Mouse (Mus musculus) heart, adult 2 months (tissue): ENCODE measurements around the gene Prrx1. TPM values are rescaled to one million over a fixed set of nuclear protein-coding genes. Genes with fewer than 3 reads are reported as not detected.

ENCODE experiments used
- DNase-seq, 2 experiments: peaks; one replicate each; pipeline ENCODE4 v3.0.0; 2021
- H3K27ac ChIP-seq: fragments of 200-600 bp; 2 replicates; pipeline ENCODE4 v1.8.1; 2022
- H3K27me3 ChIP-seq: fragments of 200-500 bp; 2 replicates; pipeline ENCODE4 v1.6.1; 2012; ENCODE audit warnings: mild to moderate bottlenecking, low read length, inconsistent platforms, mixed read lengths; ENCODE audit not compliant: control insufficient read depth, insufficient read depth
- H3K36me3 ChIP-seq: fragments of 200-500 bp; 2 replicates; pipeline ENCODE4 v1.6.1; 2012; ENCODE audit warnings: low read length, inconsistent platforms; ENCODE audit not compliant: control insufficient read depth, insufficient read depth
- H3K4me1 ChIP-seq: fragments of 200-500 bp; 2 replicates; pipeline ENCODE4 v1.6.1; 2011; ENCODE audit warnings: low read length; ENCODE audit not compliant: control insufficient read depth, insufficient read depth
- H3K4me3 ChIP-seq: fragments of 200-600 bp; 2 replicates; pipeline ENCODE4 v1.8.1; 2022
- H3K79me2 ChIP-seq: fragments of 200-500 bp; replicated peaks from 2 replicates; pipeline ENCODE4 v1.6.1; 2012; ENCODE audit warnings: mild to moderate bottlenecking, inconsistent platforms, low read length, moderate library complexity, mixed read lengths; ENCODE audit not compliant: control insufficient read depth, insufficient read depth
- H3K9ac ChIP-seq: fragments of 200-500 bp; 2 replicates; pipeline ENCODE4 v1.6.1; 2012; ENCODE audit warnings: low read depth, mild to moderate bottlenecking, control low read depth, inconsistent platforms, low read length, mixed read lengths
- CTCF ChIP-seq: fragments of 200-600 bp; IDR thresholded peaks from 2 replicates; pipeline ENCODE4 v1.8.1; 2022; ENCODE audit warnings: antibody characterized with exemption, mild to moderate bottlenecking, moderate library complexity
- EP300 ChIP-seq: fragments of 200-500 bp; IDR thresholded peaks from 2 replicates; pipeline ENCODE4 v1.6.1; 2011; ENCODE audit warnings: low read depth, low read length, control low read depth; ENCODE audit not compliant: insufficient read depth
- POLR2A ChIP-seq: fragments of 200-500 bp; IDR thresholded peaks from 2 replicates; pipeline ENCODE4 v1.6.1; 2011; ENCODE audit warnings: mild to moderate bottlenecking, low read depth, low read length, control low read depth; ENCODE audit not compliant: insufficient read depth
- WGBS: fragments of 180-500 bp; shearing (Covaris S2); methylation state at CpG from one replicate; pipeline ENCODE4 v1.1.7; 2018; 5-methylcytosine and 5-hydroxymethylcytosine counted together
- intact Hi-C: fragments of 180-260 bp; cut with DNase I; formaldehyde crosslinking; loops from one replicate; pipeline ENCODE4 v1.15.1; 2025
- polyA plus RNA-seq: library from polyadenylated mRNA; depleted of rRNA; stranded (reverse); fragments of >200 nt; gene quantifications from 2 replicates; pipeline ENCODE4 v1.2.3, GENCODE M21; 2012
- total RNA-seq, 2 experiments: library from RNA; stranded (reverse); gene quantifications; 2 replicates each; pipeline ENCODE4 v1.2.3; 2021

Prrx1 gene
- total and polyA plus RNA-seq, 3 experiments: 15.0 to 29.5 (median 28.1) TPM

DNA sequence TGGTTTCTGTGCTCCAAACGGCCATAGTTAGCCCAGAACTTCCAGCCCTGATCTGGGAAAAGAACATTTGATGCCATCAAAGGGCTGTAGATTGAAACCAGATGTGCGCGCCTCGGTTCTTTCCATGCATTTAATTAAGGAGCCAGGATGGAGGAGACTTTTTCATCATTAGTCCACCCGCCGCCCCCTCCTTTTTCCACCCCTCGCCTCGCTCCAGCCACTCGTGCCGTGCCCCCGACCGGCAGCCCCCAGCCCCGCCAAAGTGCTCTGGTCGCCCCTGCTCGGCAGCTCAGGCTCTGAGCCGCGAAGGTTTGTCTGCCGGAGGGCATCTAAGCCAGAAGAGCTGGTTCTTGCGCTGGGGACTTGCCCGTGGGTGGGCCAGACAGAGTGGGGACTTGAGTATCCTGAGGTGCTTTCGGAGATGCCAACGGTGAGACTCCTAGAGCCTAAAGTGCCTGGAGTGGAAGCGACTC lies 1.4 kb upstream of the Prrx1 start:
- H3K27ac ChIP-seq: no peak overlapping the region
- H3K27me3 ChIP-seq: peaks cover 2% of the 10 kb centered on the region; the same call in 1 of the 2 replicates
- no peak overlapping the region for H3K9ac ChIP-seq
- H3K4me1 ChIP-seq: no peaks in the 10 kb centered on the region
- H3K4me3 ChIP-seq: no peak overlapping the region
- no peaks in the 10 kb centered on the region for H3K36me3 ChIP-seq
- no peaks in the 10 kb centered on the region for H3K79me2 ChIP-seq
- WGBS: 35% methylated on average over 23 of the region's 23 CpGs
- DNase-seq: peak in 1 of 2 experiments; percentile 23
- TF ChIP-seq CTCF (no peak), POLR2A (no peak), EP300 (no peak)
- intact Hi-C loops: loop anchor here (5.0 kb wide), 4 partner anchors 47 to 87 kb away; partner anchors contain the start of gene Gorab

DNA sequence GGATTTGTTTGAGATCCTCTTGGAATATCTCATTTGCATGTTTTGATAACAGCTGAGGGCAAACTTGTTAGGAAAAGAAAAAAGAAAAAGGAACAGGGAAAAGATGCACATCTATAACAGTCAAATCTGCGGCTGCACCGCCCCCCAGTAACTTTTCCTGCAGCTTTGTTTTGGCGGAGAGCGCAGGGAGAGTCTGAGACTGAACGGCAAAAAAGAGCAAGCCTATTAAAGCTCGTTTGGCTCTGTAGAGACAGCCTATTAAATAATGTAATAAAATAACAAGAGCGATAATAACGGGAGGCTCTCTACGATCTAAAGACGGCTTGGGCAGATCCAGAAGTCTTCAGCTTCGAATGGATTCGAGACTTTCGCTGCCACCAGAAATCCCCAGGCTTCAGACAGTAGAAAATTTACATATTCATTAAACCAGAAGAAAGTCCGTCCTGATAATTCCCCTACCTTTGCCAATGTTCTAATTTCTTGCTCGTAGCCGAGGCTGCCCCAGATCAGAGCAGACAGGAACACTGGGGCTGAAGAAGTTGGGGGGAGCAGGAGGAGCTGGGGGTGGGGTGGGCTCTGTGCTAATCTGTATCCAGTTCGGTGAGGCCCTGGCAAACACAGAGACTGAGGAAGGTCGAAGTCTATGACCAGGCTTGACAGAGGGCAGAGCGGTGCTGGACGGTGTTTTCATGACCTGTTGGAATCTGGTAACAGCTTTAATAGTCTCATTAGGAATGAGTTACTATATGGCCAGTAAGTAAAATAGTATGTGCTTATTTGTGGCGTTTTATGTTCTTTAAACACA lies 613 bp upstream of the Prrx1 start:
- Histone ChIP-seq H3K27me3 (peaks cover 2% of the 10 kb centered on the region; the same call in 1 of the 2 replicates), H3K27ac (peak overlapping the region; percentile 87), H3K79me2 (no peaks in the 10 kb centered on the region), H3K9ac (peak overlapping the region; percentile 72; the same call in 1 of the 2 replicates), H3K4me1 (no peaks in the 10 kb centered on the region), H3K36me3 (no peaks in the 10 kb centered on the region), H3K4me3 (peak overlapping the region; percentile 64)
- TF ChIP-seq EP300: no peak
- no peak for TF ChIP-seq CTCF
- TF ChIP-seq POLR2A: no peak
- intact Hi-C loops: loop anchor here (2.0 to 5.0 kb wide), 4 partner anchors 47 to 163 kb away; partner anchors contain the start of gene Gorab
- peak; percentile 14 to 44 for DNase-seq
- 3% methylated on average over 21 of the region's 21 CpGs for WGBS

- peak overlapping the region; percentile 83 for H3K9ac ChIP-seq
- peak overlapping the region; percentile 64 for H3K4me3 ChIP-seq
- H3K27me3 ChIP-seq: peaks cover 2% of the 10 kb centered on the region; the same call in 1 of the 2 replicates
- no peaks in the 10 kb centered on the region; the same call in 1 of the 2 replicates for H3K79me2 ChIP-seq
- TF ChIP-seq EP300 (no peak), POLR2A (peak; percentile 32; the same call in 1 of the 2 replicates), CTCF (peak; percentile 42)
- WGBS: 1% methylated on average over 59 of the region's 59 CpGs
- no peaks in the 10 kb centered on the region for H3K4me1 ChIP-seq
- intact Hi-C loops: loop anchor here (2.0 to 5.0 kb wide), 4 partner anchors 45 to 161 kb away; partner anchors contain the start of gene Gorab
- peak; percentile 77 to 80 for DNase-seq
- no peaks in the 10 kb centered on the region for H3K36me3 ChIP-seq
- H3K27ac ChIP-seq: peak overlapping the region; percentile 87
Observed at GRCm38 (mm10) chr1:163311861-163312811, 1.4 kb downstream of the Prrx1 start.

DNA sequence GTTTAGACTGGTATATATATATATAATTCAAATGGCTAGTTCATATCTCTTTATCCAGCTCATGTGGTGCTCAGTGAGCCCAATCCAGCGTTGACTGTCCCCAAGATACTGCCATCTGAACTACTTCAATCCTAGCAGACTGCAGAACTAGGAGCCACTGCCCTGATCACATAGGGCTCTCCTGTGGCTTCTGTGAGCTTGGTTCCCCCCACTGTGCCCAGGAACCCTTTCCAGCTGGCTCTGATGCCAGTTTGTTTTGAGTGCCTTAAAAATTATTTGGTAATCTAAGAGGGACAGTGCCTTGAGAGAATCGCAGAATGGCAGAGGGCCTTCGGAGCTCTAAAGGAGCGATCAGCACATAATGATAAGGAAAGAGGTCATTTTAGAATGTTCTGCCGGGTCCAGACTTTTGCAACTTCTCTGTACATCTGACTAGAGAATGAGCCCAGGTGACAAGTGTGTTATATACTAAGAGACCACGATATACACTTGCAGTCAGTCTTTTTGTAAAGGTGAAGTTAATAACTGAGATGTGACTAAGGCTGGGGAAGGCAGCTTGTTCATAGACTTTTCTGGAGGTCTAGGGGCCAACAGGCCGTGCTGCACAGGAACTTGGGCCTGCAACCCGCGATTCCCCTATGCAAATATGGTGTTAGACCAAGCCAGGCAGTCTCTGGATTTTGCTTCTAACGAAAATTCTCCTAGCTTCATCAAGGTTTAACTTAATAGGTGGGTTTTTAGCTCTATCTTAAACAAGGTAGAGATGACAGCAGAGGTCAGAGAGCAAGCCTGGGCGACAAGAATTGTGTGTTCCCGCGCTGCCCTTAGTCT lies 2.3 kb downstream of the Prrx1 start:
- Histone ChIP-seq H3K27me3 (peaks cover 2% of the 10 kb centered on the region; the same call in 1 of the 2 replicates), H3K9ac (peak overlapping the region; percentile 83), H3K4me3 (peak overlapping the region; percentile 64), H3K27ac (peak overlapping the region; percentile 87), H3K4me1 (no peaks in the 10 kb centered on the region), H3K79me2 (no peaks in the 10 kb centered on the region; the same call in 1 of the 2 replicates), H3K36me3 (no peaks in the 10 kb centered on the region)
- TF ChIP-seq POLR2A: no peak
- no peak for TF ChIP-seq CTCF
- TF ChIP-seq EP300: no peak
- 26% methylated on average over 13 of the region's 13 CpGs for WGBS
- peak; percentile 10 to 32 for DNase-seq
- intact Hi-C loops: loop anchor here (5.0 kb wide), 3 partner anchors 44 to 91 kb away; partner anchors contain the start of gene Gorab
